Mouse (Mus musculus): ENCODE results near the gene Spint4.

DNA sequence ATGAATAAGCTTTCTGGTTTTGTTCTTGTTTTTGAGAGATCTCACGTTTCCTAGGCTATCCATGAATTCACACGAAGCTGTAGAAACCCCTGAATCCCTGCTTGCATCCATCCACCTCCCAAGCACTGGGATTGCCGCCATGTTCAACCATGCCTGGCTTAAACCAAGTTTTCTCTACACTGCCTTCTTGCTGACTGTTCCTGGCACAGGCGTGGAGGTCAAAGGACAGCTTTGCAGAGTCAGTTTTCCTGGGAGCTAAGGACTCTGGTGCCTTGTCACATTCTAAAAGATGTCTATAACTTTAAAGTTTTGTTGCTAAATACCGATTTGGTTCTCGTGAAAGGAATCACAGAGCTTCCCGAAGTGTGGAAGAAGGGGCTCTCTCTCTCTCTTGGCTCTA is 33.5 kb upstream of the Spint4 start:
- no peak for TF ChIP-seq CTCF (conservative IDR thresholded peaks at IDR 0.05; ENCODE audit: low read length)
- no peak for TF ChIP-seq NANOG (IDR thresholded peaks at IDR 0.05; ENCODE audit: borderline replicate concordance, low read length)
- TF ChIP-seq POU5F1 (IDR thresholded peaks at IDR 0.05; ENCODE audit: borderline replicate concordance, low read length), result no peak

All from E14TG2a.4 (cell line).